Mouse (Mus musculus) T-helper 1 cell (primary cell): Measurements from ENCODE around the gene Ahnak.
"Not testable (repeated sequence)": the region's sequence is repeated elsewhere in the genome, so short reads cannot be mapped to it uniquely, and the experiment has no call there.

Experiments
- in situ Hi-C: fragments of 300-600 bp; cut with MboI, MseI; formaldehyde crosslinking; loops from one replicate; pipeline ENCODE4 v1.15.1; 2025; ENCODE audit warnings: high pct_unique_total_duplicates

Ahnak gene

GRCm38 (mm10) chr19:8967893-8968292 is 21.2 kb upstream of the Ahnak start:
- in situ Hi-C loops = no loop called here

DNA sequence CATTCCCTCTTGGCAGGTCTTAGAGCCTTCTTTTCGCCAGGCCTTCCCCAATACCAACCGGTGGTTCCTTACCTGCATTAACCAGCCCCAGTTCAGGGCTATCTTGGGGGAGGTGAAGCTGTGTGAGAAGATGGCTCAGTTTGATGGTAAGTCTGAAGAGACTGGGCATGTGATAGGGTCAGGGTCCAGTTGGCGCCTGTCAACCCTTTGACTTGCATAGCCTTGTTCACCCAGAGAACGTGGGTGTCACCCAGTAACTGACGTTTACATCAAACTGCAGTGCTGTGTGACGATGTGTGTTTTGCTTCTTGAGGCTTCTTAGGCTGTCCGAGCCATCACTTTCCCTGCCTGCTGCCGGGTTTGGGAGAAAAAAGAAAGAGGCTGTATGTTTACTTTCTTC is 16.6 kb upstream of the Ahnak start:
- in situ Hi-C loops = not testable (repeated sequence)

DNA sequence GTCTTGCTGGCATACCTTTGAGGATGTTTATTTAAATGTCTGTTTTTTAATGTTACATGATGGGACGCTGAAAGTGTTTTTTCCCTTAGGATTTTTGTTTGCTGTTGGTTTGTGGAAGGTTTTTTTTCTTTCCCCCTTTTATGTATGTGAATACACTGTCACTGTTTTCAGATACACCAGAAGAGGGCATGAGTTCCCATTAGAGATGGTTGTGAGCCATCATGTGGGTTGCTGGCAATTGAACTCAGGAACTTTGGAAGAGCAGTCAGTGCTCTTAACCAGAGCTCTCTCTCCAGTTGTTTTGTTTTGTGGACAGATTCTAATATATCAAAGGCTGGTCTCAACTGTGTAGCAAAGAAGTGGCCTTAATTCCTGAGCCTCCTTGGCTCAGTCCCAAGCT is 14.4 kb upstream of the Ahnak start:
- in situ Hi-C loops = no loop called here

DNA sequence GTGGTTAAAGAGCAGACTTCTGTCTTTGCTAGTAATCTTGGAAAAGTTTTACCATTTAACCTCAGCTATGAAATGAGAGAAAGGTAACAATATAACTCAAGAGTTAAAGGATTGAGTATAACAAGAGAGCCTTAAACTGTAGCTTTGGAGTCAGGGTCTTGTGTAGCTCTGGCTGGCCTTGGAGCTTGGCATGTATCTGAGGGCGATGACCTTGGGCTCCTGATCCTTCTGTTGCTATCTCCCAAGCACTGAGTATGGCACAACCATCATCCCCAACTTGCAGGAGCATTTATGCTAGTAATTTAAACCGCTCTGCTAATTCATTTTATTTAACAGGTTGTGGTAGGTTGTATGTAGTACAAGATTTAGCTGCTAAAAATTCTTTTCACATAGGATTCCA is 13.6 kb upstream of the Ahnak start:
- in situ Hi-C loops = no loop called here

DNA sequence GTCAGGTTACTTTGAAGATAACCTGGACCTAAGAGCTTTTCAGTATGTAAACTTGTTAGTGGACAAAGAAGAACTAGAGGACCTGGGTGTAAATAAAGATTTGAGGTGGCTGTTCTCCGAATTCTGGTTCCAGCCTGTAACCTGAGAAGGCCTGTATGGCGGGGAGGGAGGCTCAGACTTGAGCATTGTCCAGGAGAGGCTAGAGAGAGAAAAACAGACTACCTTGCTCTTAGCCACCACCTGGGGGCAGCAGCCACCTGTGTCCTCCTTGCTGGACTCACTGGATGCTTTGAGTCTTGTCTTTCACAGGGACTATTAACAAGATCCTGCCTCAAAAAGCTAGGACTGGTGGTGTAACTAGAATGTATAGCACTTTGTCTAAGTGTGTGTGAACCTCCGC is 12.5 kb upstream of the Ahnak start:
- in situ Hi-C loops = no loop called here

DNA sequence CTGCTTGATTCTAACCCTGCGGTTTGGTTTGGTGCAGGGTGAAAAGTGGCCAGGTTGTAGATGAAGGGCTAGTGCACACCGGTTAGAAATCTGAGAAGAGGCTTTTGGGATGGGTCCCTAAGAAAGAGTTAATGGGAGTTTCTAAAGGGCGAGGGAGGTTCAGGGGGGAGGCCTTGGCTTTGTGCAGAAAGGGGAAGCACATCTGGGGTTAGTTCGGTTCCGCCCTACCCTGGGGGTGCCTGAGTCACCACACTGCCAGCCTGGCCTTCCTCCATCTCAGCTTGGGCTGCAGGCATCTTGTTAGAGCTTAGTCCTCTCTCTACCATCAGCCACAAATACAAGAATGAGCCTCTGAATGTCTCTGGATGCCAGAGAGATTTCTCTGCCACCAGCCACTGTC is 8.3 kb upstream of the Ahnak start:
- in situ Hi-C loops = no loop called here

GRCm38 (mm10) chr19:8981450-8982168 is 7.5 kb upstream of the Ahnak start:
- in situ Hi-C loops = no loop called here

DNA sequence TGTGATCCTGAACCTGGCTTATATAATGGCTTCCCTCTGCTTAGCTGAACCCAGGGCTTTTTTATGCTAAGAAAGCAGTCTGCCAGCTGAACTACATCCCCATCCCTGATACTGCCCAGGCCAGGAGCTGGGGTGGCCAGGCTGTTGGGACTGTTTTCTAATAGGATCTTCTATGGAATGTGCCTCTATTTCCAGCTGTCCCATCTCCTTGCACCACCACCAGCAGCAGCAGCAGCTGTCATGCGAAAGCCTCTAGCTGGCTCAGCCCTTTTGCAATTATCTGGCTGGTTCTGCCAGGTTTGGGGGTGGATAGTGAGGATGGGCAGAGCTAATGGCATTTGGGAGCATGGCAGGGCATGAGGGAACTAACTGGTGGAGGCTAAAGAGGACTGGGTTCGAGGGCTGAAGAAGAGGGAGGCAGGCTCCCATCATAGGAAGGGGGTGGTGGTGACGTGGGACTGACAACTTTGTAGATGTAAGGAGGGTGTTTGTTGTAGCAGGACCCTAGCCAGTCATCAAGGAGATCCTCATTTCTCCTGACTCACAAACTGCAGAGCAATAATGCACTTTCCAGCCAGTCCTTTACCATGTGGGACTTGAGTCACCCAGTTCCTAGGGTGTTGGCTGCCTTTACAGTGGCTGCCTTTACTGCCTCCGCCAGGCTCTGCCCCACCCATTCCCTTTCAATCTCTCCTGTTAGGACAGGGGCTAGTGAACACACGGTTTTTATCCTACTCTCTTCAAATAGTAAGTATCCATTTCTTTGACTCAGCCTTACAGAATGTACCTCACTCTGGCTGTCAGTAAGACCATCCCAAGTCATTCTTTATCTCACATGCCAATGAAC is 6.6 kb upstream of the Ahnak start:
- in situ Hi-C loops = no loop called here

- in situ Hi-C loops = no loop called here
Observed at GRCm38 (mm10) chr19:8983150-8983650, 5.9 kb upstream of the Ahnak start.

DNA sequence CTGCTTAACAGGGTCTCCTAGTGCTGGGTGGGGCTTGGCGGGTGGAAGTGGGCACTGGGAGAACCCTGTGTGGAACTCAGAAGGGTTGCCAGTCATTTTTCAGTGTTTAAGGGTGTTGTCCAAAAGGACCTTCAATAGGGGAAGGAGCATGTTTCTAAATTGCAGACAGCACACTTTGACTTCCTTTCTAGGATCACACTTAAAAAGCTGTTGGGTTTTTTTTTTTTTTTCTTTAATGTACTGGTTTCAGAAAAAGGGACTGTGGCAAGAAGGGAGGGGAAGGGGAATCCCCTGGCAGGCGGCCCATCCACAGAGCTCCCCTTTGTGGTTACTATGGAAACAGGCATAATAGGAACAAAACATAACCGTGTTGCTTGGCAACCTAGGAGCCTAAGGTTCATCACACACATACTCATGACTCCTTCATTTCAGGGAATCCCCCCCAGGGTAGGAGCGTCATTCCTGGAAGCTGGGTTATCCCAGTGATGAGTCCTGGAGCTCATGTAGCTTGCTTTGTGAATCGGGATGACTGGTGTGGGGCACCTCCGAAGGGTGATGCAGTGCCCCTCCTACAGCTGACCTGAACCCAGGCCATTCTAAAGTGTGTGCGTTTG is 4.7 kb upstream of the Ahnak start:
- in situ Hi-C loops = no loop called here

- in situ Hi-C loops = no loop called here
Observed at GRCm38 (mm10) chr19:8985891-8986290, 3.2 kb upstream of the Ahnak start.

- in situ Hi-C loops = no loop called here
Observed at GRCm38 (mm10) chr19:8987816-8988215, 1.3 kb upstream of the Ahnak start.

- in situ Hi-C loops = no loop called here
Observed at GRCm38 (mm10) chr19:8988346-8989065, 578 bp upstream of the Ahnak start.

DNA sequence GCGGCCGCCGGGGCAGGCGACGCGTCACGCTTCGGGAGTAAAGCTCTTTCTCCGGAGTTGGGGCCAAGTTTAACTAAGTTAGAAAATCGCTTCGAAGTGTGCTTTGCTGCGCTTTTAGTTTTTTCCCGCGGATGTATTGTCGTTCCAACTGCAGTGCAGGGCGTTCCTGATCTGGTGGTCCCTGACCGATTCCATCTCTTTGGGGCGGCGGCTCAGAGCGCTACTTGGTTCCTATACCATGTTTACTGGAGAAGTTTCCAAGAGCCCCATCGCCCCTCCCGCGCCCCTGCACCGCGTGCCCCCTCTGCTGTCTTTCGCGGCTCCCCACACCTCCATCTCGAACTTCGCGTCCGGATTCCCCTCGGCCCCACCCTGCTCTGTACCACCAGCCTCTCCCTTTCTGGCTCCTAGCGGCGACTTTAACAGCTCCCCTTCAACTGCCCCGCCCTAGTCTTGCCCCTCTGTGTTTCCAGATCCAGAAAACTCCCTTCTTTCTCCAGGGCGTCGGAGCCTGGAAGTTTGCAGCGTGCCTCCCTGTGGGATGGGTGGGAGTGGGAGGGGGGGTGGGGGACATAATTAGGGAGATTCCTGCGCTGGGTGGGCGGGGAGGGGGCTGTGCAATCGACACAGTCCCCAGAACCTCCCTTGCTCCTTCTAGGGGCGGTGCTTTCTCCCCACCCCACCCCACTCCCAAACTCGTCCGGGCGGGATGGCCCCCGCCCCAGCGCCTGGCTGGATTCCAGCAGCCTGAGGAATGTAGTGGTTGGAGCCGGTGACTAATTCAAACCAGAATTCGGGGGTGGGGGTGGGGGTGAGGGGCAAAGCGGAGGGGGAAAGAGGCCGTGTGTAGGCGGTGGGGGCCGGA is 715 bp downstream of the Ahnak start:
- in situ Hi-C loops = loop anchor here (5.0 kb wide), 1 partner anchor 63 kb away; no protein-coding TSS in a partner anchor

GRCm38 (mm10) chr19:8990432-8991102 is 1.5 kb downstream of the Ahnak start:
- in situ Hi-C loops = loop anchor here (5.0 kb wide), 1 partner anchor 62 kb away; no protein-coding TSS in a partner anchor

DNA sequence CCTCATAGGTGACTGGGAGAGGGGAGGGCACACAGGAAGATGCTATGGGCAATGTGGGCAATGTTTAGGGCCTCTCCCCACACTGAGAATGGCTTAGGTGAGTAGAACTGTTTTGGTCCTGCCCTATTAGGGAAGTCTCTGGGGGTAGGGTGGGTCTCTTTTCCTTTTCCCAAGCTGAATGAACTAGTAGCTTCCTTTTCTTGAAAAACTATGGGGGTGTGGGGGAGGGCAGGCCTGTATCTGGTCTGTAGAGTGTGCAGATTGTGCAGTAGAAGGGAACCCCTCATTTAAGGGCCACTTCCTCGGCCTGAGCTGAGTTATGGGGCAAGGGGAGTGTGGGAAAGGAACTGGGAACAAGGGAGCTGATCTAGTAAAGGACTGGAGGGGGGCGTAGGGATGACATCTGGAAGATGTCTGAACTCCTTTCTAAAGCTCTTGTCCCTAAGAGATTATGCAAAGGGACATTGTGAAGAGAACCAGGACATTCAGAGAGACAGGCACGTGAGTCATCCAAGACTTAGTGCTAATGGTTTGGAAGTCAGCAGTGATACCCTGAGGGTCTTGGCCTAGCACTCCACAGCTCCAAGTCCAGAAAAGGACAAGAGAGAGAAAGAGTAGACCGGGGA is 2.3 kb downstream of the Ahnak start:
- in situ Hi-C loops = loop anchor here (5.0 kb wide), 1 partner anchor 61 kb away; no protein-coding TSS in a partner anchor

DNA sequence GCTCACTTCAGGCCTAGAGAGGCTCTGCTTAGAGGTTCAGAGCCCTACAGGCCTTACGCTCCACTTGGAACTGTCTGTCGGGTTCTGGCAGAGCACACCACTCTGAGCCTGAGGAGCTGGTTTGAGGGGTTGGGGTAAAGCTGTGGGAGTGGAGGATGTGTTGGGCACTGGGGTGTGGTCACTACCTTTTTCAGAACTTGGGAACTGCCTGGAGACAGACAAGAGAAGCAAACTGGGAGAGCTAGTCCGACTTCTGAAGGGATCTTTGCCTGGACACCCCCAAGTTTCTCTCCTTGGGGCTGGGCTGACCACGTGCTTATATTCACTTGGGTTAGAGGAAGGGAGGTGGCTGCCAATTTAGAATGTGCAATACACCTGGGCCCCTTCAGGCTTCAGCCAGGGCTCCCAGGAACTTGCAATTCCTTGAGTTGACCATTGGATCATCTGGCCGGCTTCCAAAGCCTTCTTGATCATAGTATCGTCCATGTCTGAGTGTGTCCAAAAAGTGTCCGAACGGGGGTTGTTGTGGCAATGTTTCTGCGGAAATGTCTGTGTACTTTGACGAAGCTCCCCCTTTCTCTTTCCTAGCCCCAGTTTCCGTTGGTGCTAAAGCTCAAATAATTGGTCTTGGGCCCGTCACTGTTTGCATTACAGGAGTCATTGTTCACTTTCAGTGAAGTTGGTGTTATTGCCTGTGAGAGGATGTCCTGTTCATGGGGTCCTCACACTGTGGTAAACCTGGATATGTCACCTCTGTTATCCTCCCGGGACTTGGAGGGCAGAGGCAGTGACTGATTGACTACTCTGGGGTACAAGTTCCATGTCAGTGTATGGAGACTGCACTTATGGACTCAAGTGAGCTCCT is 3.0 kb downstream of the Ahnak start:
- in situ Hi-C loops = loop anchor here (5.0 kb wide), 1 partner anchor 60 kb away; no protein-coding TSS in a partner anchor
